Mouse (Mus musculus) ES-E14 (cell line): ENCODE measurements around the gene Dynlt1b.
"Not testable (repeated sequence)": the region's sequence is repeated elsewhere in the genome, so short reads cannot be mapped to it uniquely, and the experiment has no call there.

ENCODE experiments used
- CHD2 ChIP-seq: IDR thresholded peaks from 2 replicates; pipeline ENCODE4 v1.6.1; 2014; ENCODE audit warnings: mild to moderate bottlenecking, low read depth, low read length, inconsistent platforms
- HCFC1 ChIP-seq: IDR thresholded peaks from 2 replicates; pipeline ENCODE4 v1.6.1; 2012; ENCODE audit warnings: low read length, inconsistent platforms, borderline replicate concordance; ENCODE audit not compliant: insufficient read depth
- MAFK ChIP-seq: IDR thresholded peaks from 2 replicates; pipeline ENCODE4 v1.6.1; 2014; ENCODE audit warnings: mild to moderate bottlenecking, low read depth, low read length, inconsistent platforms; ENCODE audit not compliant: insufficient read depth
- ZNF384 ChIP-seq: IDR thresholded peaks from 2 replicates; pipeline ENCODE4 v1.6.1; 2012; ENCODE audit warnings: low read depth, low read length, inconsistent platforms

- not testable (repeated sequence) for TF ChIP-seq MAFK, HCFC1, CHD2, ZNF384
These were observed 46.6 kb downstream of the Dynlt1b start for GRCm38 (mm10) chr17:6476495-6476947.
